Mouse (Mus musculus): ENCODE results near the gene L3mbtl3. TPM values are rescaled to one million over a fixed set of nuclear protein-coding genes. Genes with fewer than 3 reads are reported as not detected.

L3mbtl3 gene
- 18.7 TPM for polyA plus RNA-seq (2017; shearing (Covaris generic))

DNA sequence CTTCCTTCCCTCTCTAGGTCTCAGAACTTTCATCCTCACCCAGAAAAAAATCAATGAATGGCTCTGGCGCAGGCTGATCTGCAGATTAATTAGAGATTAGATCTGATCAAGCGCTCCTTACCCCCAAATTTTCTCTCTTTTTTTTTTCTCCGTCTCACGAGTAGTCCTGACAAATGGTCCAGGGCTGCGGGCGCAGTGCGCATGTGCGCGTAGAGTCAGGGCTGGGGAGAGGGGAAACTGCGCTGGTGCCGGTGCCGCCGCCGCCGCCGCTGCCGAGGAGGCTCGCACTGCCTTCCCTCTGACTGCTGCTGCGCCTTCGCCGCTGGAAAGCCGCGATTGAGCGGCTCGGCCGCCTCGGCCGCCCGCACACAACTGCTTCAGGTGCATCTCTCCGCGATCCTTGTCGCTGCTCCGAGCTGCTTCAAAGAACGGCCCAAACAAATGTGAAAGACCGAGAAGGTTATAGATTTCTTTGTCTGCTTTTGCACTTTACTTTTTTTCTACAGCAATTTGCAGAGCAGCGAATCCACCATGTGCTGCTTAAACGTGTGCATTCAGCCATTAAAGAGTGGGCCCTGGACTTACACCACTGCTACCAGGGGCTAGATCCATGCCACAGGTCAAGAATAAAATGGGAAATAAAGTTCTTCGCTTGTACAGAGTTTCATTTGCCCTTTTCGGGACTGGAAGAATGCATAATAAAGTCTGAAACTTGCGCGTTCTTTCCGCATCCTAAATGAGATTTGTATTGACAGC lies at the start of gene L3mbtl3:
TSS of gene L3mbtl3 (minus strand) at position 182 of the 756 bp plus-strand sequence.

GRCm38 (mm10) chr10:26229488-26229887 lies 146.3 kb downstream of the L3mbtl3 start, which contains the start of gene Samd3:
Gene Samd3 (plus strand): TSS chr10:26229707.

Other genes starting within 250 kb of the L3mbtl3 start
- 18.2 TPM for gene Samd3, start 146.3 kb downstream of the L3mbtl3 start, polyA plus RNA-seq (2017; shearing (Covaris generic))

All from effector memory CD4-positive, alpha-beta T cell, adult 7 months (primary cell).